Mouse (Mus musculus) heart, postnatal 36 days (tissue): ENCODE measurements at regions not wholly inside any gene's neighbourhood (a gene's known extent, or its start where the extent isn't known, plus 50 kb on each side); places are given as distances from the start of the nearest gene placed in this dataset.

Source experiments
- DNase-seq, 2 experiments: peaks; one replicate each; pipeline ENCODE4 v3.0.0; 2021 to 2022
- intact Hi-C: fragments of 180-260 bp; cut with DNase I; formaldehyde crosslinking; loops from one replicate; pipeline ENCODE4 v1.15.1; 2025

- no peak for DNase-seq
- intact Hi-C loops: no loop called here
These were observed 133.6 kb downstream of the Papss1 start for GRCm38 (mm10) chr3:131698070-131698750.

GRCm38 (mm10) chr3:131703134-131703533 lies 138.6 kb downstream of the Papss1 start:
- no peak for DNase-seq
- intact Hi-C loops: no loop called here

DNA sequence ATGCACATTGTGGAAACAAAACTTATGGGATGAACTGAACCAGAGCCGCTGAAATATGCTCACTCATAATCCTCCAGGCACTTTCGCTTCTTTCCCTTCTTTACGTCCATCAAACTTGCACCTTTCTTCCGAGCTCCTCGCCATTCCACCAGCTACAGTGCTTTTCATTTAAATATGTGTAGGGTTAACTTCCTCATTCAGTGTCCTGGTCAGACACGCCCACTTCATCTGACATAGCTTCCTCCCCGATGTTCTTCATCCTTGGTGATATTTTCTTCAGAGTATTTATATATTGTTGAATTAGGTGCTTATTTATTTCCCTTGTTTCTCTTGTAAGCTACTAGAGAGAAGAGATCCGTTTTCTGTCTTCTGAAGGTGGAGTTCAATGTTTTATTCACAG lies 149.0 kb downstream of the Papss1 start:
- no peak for DNase-seq
- intact Hi-C loops: no loop called here

DNA sequence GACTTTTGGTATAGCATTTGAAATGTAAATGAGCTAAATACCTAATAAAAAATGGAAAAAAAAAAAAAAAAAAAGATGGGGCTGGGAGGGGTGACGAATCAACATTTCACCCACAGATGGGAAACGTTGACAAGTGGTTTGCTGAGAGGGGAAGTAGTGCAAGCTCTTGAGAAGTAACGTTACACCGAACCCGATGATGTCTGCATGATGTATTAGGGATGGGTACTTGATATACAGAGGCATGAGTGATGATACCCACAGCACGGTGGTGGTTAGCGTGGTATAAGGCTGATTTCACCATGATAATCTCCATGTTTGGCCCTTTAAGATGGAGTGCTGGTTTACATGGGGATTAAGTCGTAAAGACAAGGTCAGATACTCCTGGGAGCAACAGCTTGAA lies 154.2 kb downstream of the Papss1 start:
- intact Hi-C loops: no loop called here
- DNase-seq: no peak

- no peak for DNase-seq
- intact Hi-C loops: no loop called here
These were observed 164.1 kb downstream of the Papss1 start for GRCm38 (mm10) chr3:131728618-131729017.

GRCm38 (mm10) chr3:131734226-131734625 lies 169.7 kb downstream of the Papss1 start:
- DNase-seq: peak in 1 of 2 experiments; percentile 2
- intact Hi-C loops: no loop called here

DNA sequence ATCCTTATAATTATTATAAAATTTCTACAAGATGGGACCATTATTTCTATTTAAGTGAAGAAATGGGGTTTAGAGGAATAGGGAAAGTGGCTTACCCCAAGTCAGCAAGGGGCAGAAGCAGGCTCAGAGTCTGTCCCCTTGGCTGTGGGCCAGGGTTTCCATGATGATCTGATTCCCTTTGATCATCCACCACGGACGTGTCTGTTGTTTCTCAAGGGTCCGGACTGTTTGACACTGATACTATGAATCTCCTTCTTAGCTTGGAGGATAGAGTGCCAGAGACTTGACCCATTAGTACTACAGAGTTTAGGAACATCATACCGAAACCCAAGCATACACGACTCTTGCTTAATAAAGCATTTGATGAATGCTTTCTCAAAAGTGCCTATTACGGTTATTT lies 172.9 kb downstream of the Papss1 start:
- intact Hi-C loops: no loop called here
- DNase-seq: no peak

GRCm38 (mm10) chr3:131737953-131738598 lies 173.5 kb downstream of the Papss1 start:
- no peak for DNase-seq
- intact Hi-C loops: no loop called here

DNA sequence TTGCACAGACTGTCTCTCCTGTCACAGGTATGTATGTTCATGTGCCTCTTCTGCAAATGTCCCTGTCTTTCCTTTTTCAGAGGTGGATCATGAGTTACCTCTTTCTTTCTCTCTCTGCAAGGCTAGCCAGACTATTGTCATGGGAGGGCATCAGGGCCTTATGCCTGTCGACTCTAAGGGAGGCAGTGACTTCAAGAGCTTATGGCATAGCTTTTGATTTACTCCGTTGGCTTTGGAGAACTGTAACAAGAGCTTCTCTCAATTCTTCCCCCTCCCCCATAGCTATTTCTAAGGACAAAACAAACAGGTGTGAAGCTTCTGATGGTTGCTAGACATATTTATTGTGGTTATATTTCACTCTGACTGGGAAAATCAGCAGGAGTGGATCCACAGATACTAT lies 191.0 kb downstream of the Papss1 start:
- intact Hi-C loops: no loop called here
- DNase-seq: no peak

DNA sequence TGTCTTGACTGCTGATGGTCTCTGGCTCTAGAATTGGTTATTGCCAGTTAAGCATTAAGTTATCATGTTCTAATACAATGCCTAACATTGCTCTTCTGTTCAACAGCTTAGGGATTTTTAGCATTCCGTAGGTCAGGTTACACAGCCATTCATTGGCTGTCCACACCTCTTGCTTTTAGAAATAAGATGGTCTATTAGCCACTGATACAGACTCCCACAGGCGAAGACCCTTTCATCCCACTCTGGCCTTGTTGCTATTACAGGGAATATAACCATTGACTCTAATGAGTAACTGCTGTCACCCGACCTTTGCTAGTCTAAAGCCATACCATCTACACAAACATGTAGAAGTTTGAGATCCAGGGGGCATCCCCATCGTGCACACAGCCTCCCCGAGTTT lies 191.6 kb downstream of the Papss1 start:
- intact Hi-C loops: no loop called here

DNA sequence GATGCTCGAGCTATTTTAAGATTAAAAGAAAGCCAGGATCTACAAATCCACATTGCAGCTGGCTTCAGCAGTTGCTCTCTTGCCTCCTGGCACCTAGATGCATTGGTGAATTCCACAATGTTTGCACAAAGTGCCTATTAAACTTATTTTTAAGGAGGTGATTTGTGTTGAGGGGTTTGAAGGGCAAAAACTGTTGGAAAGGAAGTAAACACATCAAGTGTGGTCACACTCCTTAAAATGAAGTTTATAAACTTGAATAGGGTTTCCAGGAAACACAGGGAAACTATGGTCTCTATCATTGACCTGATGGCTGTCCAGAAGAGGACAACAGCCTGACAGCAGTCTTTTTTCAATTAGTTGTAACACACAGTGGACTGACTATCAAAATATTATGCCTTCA lies 205.4 kb downstream of the Papss1 start:
- intact Hi-C loops: no loop called here
- no peak for DNase-seq

More for the DNA sequence above, 191.6 kb downstream of the Papss1 start:
- no peak for DNase-seq

DNA sequence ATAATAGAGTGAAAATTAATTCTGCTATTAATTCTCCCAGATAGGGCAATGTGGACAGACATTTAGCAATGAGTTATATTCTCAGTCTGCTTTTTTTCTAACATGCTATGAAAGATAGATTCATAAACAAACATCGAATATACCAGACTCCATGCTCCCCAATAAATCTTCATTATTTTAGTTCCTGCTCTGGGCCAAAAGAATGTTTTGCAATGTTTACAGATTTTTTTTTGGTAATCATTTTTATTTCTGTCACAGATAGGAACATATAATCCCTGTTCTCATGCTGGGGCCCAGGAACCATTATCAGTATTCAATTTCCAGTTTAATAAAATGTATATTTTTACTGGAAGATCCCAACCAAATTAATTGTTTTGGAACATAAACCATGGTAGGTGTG lies 205.9 kb downstream of the Papss1 start:
- DNase-seq: no peak
- intact Hi-C loops: no loop called here

- no peak for DNase-seq
- intact Hi-C loops: no loop called here
These were observed 207.4 kb downstream of the Papss1 start for GRCm38 (mm10) chr3:131771863-131772546.

GRCm38 (mm10) chr3:131772593-131772992 lies 208.0 kb downstream of the Papss1 start:
- intact Hi-C loops: no loop called here

GRCm38 (mm10) chr3:131775431-131775830 lies 210.9 kb downstream of the Papss1 start:
- intact Hi-C loops: no loop called here
- no peak for DNase-seq

More at GRCm38 (mm10) chr3:131772593-131772992, 208.0 kb downstream of the Papss1 start:
- no peak for DNase-seq

DNA sequence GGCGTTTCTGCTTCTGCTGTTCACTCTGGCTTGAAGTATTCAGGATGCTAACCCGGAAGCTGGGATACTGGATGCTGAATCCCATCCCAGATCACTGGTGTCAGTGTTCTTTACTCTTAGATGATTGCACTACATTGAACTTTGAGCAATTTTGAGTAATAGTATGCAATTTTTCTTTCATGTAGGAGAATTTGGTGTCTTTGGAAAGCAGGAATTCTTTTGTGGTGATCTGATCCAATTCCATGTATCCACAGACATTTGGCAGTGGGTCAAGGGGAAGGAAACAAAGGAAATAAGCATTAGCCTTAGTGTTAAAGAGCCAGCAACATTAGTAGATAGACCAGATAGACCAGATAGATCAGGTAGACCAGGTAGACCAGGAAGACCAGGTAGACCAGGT lies 212.1 kb downstream of the Papss1 start:
- intact Hi-C loops: no loop called here
- DNase-seq: no peak

DNA sequence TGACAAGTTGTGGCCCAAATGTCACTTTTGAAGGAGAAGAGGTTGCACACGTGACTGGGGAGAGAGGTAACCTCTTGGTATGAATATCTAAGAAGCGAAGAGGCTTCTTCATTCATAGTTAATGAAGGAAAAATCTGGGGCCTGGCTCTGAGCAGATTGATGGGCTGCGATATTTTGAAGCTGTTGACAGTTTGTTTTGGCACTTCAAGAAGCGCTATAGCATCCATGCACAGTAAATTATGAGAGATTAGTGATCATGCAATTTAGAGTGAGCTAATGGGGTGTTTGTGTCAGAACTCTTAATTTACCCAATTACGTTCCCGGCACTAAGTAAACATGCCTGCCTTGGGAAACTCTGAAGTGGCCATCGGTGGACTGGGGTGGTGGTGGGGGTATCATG lies 215.2 kb downstream of the Papss1 start:
- DNase-seq: no peak
- intact Hi-C loops: no loop called here

DNA sequence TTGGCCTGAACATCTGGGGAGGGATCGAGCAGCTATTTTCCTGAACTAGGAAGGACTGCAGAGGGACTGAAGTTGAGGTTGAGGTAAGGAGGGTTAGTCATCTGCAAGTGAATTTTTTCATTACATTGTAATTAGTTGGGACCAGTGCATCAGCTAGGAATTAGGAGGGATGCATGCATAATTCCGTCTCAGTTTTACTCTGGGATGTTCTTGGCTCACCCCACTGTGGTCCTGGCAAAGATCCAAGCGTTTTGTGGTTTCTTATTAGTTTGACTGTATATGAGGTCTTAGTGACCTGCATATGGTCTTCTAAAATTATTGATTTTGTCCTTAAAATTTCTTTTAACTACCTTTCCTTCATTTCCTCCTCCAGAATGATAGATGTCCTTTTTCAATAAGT lies 221.0 kb downstream of the Papss1 start:
- intact Hi-C loops: no loop called here
- no peak for DNase-seq

- DNase-seq: no peak
- intact Hi-C loops: no loop called here
These were observed 223.8 kb downstream of the Papss1 start for GRCm38 (mm10) chr3:131788321-131788720.

DNA sequence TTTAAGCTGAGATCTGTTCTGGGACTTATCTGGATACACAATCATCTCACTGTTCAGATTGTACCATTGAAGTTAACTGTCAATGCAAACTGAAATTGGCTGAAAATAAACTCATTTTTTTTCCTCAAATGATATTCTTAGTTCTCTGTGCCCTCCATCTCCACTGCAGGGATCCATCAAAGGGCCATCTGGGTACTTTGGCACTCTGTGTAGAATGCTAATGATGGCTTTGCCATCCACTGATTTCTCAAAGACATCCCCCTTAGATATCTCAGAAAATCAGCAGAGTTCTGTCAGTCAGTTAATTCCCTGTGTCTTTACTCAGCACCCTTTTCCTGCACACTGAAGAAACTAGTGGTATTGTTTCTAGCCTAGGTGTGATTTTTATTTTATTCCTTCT lies 224.6 kb downstream of the Papss1 start:
- intact Hi-C loops: no loop called here
- no peak for DNase-seq

DNA sequence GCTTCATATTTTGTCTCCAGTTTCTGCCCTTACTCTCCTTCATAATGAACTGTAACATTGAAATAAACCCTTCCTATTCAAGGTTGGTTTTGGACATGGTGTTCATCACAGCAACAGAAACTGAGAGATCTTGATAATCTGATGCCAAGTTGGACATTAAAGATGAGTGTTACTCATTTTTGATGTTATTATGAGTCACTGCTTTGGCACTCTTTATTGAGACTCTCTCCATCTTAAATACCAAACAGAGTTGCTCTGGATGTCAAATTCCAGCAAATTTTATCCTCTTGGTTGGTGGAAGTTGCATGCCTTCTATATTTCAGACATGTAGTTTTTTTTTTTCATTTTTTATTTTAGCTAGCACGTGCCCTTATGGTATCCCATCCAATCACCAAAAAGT lies 229.5 kb downstream of the Papss1 start:
- DNase-seq: no peak
- intact Hi-C loops: no loop called here
